Mouse (Mus musculus): ENCODE results near the gene Fastkd3.

The Fastkd3 gene

GRCm38 (mm10) chr13:68607652-68608405 lies 25.8 kb downstream of the Fastkd3 start:
- DNase-seq (ENCODE audit: low spot score in 2 of 2): no peak

- no peak for DNase-seq (ENCODE audit: low spot score in 2 of 2)
These were observed 40.8 kb downstream of the Fastkd3 start for GRCm38 (mm10) chr13:68622792-68623191.

GRCm38 (mm10) chr13:68627041-68627440 lies 45.0 kb downstream of the Fastkd3 start:
- no peak for DNase-seq (ENCODE audit: low spot score in 2 of 2)
